Mouse (Mus musculus) kidney, postnatal 25 days (tissue): ENCODE data around the gene Npnt.
A peak's percentile ranks its signal among the peaks of the same experiment; 100 is the strongest.

Source experiments
- DNase-seq, 2 experiments: peaks; one replicate each; pipeline ENCODE4 v3.0.0; 2021; ENCODE audit warnings: mixed read lengths in 2 of 2

Npnt gene

DNA sequence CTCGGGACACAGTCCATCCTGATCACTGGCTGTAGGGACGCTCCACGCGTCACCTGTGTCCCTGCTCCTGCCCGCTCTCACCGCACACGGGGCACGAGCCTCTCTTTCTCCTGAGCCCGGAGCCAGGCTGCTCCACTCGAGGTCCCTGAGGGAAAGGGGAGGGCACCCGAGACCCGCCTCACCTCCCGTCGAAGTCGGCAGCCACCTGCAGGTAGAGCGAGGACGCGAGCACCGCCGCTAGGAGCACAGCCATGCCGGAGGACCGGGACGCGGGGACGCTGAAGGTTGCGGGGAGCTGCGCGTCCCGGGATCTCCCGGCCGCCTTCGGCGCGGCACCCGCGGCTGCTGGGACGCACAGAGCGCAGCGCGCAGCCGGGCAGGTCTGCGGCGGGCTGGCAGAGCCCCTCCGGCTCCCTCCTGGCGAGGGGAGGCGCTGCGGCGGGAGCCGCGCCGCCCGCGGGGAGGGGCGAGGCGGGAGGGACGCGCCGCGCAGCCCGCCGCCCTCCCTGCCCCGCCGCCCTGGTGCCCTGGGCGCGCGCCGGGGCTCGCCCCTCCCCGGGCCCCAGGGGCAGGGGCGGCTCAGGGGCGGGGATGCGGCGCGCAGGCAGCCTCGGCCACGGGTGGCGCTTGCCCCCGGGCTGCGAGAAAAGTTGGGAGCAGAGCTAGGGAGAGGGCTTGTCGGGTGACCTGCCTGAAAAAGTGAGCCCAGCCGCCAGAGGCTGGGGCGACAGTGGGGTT is at the start of gene Npnt:
Gene Npnt (minus strand): TSS at position 501 of the 738 bp plus-strand sequence.
- DNase-seq = peak; percentile 49 to 74

DNA sequence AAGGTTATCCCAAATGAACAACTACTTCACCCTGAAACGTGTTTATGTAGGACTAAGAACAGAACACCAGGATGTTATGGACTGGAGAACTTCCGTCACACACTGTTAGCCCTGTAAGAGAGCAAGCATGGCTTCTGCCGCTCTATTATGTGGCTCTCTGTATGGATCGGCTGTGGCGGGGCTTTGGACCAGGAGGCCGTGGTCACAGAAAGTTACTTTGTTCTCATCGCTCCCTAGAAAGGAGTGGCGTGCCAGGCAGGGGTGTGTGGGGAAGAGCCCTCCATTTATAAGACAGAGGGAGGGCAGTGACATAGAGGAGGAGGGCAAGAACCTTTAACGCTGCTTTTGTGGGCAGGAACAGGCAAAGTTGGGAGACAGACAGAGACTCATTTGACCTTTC is 46.2 kb upstream of the Npnt start:
- no peak for DNase-seq

DNA sequence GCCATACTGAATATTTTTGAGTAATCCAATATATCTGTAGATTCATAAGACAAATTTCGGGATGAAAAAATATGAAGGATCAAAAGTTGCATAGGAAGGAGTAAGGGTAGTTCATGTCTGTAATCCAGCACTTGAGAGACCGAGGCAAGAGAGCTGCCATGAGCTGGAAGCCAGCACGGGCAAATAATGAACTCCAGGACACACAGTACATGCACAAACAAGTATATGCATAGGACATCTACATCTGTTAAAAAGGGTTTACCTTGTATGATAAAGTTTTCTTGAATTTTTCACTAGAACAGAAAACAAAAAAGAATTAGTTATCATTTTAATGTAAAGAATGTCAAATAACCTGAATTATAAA is 45.8 kb upstream of the Npnt start:
- no peak for DNase-seq

DNA sequence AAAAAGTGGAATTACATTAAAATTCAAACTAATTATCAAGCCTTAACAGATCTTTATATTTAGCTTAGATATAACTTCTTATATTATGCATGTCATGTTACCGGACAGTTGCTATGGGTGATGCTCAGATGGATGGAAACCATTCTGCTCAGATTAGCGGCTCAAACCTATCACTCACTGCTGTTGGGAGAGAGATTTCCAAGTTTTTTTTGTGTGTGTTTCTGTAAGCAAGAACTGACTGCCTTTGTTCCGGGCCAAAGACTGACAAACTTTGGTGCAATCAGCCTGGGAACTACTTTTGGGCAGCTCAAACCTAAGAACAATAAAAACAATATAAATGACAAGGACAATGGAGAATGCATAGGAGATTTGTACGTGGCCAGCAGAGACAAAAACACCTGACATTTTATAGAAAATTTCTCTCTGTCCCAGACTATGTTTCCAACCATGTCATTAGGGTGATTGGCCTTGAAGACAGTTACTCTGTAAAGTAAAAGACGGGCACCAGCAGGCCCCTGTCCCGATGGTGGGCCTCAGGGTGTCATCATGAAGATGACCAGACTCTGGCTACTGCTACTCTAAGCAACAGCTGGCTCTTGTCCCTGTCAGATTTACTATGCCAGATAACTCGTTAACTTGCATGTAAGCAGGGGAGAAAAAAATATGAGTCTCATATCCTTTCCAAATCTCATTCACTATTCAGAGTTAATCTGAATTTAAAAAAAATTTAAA is 45.2 kb upstream of the Npnt start:
- peak in 1 of 2 experiments; percentile 29 for DNase-seq

DNA sequence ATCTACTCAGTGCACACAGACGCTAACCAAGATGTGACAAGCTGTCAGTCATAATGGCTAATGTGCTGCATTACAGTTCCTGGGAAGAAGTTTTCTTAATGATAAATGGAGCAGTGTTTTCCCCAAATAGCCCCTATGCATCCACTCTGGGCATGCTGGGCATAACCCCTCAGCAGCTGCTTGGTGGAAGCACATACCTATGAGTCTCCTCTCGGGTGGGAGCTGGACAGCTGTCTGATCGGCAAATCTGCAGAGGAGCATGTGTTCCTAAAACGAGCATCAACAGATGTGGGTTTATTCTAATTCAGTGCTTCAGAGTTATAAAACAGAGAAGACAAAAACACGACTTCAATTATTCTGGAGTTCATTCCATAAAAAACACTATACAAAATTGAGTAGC is 36.1 kb upstream of the Npnt start:
- no peak for DNase-seq

DNA sequence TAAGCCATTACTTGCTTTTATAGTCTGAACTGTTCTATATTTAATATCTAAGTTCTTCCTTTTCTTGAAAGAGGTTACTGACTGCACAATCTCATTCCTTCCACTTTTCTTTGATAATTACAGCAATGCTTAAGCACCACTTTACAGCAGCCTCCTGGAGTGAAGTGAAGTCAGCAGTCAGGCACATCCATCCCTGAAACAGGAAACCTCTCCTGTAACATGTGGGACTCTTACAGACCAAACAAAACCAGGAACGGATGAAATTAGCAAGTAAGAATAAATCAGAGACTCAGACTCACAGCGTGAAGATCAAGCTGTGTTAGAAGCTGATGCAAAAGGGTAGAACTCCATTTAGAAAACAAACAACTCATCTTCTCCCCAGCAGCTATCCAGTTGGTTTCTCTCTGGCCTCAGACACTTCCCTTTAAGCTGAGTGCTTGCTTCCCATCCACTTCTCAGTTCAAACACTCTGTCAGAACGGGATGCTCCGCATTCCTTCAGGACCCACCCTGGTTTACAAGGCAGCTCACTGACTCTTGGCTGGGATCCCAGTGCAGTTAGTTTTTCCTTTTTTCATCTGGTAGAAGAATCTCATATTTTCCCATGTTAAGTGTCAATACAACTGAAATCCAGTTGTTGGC is 33.9 kb upstream of the Npnt start:
- peak in 1 of 2 experiments; percentile 8 for DNase-seq

DNA sequence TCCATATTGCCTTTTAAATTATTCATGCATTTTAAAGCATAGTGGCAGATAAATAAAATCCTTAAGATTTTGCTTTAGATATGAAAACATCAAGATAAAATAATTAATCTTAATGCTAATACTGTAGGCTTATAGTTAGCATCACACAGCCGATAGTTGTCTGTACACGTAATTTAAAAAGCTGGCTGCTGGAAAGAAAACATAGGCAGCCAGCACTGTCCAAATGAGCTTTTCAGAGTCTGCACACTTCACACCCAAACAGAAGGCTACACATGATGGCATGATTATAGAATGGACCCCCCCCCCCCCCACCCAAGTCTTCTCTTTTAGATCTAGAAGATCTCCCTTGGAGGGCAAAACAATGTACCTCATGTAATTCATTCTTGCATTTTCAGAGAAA is 31.9 kb upstream of the Npnt start:
- no peak for DNase-seq

DNA sequence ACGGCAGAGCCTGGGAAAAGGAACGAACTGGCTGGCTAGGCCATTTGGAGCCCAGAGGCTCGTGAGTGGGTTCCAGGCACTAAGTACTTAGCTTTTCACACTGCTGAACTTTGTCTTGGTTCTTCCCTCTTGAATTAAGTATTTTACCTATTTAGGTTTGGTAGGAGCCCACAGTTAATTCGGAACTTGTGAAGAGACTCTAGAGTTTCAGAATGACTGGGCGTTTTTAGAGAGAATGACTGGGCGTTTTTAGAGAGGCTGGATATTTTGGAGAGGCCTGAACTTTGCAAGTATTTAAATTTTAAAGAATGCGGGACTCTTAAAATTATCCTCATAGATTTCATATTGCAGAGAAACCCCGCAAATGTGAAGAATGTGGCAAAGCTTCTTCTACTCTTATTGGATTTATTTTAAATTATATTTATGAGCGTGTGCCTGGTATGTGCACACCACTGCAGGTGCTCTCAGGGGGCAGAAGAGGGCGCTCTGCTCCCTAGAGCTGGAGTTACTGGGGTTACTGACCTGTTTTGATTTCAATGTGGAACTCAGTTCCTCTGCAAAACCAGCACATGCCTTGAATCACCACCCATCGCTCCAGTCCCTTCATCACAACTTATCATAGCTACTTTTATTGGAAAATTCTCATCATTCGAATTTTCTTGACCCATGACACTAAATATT is 29.8 kb upstream of the Npnt start:
- no peak for DNase-seq

DNA sequence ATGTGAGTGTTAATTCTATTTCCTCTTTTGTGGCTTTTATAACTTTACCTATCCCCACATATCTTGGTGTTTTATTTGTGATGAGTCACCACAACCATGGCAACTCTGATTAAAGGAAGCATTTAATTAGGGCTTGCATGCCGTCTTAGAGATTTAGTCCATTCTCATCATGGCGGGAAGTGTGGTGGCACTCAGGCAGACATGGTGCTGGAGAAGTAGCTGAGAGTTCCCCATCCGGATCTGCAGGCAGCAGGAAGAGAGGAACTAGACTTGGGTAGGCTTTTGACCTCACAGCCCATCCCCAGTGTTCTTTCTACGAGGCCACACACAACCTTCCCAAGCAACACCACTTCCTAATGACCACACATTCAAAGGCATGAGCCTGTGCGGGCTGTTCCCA is 16.2 kb upstream of the Npnt start:
- DNase-seq = no peak

DNA sequence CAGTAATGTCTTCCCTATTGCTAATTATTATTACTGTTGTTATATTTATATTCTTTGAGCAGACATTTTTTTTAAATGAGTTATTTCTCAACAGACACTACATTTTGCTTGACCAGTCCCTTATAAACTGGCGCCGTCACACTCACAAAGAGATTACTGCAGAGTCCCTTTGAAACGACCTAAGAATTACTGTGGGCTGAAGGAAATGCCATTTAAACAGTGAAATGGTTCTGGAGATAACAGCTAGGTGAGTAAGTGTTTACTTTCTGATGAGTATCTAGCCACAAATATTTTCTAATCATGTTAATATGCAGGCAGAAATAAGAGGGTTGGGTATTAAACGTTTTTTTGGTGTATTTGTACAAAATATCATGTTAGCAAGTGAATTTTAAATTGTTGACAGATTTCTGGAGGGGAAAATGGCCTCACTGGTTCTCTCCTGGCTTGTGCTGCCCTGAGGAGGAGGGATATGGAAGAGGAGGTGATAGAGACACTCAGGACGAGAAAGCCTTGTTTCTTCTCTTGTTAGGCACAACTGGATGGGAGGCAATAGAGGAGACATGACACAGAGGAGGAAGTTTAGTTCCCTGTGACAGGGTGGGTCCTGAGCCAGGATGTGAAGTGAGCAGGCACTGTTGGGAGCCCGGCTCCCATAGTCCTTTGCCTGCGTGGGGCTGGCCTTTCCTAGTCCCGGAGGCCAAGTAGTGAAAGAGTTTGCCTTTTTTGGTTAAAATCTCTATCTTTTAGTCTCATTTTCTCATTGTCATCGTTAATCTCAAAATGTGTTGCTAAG is 14.8 kb upstream of the Npnt start:
- no peak for DNase-seq

DNA sequence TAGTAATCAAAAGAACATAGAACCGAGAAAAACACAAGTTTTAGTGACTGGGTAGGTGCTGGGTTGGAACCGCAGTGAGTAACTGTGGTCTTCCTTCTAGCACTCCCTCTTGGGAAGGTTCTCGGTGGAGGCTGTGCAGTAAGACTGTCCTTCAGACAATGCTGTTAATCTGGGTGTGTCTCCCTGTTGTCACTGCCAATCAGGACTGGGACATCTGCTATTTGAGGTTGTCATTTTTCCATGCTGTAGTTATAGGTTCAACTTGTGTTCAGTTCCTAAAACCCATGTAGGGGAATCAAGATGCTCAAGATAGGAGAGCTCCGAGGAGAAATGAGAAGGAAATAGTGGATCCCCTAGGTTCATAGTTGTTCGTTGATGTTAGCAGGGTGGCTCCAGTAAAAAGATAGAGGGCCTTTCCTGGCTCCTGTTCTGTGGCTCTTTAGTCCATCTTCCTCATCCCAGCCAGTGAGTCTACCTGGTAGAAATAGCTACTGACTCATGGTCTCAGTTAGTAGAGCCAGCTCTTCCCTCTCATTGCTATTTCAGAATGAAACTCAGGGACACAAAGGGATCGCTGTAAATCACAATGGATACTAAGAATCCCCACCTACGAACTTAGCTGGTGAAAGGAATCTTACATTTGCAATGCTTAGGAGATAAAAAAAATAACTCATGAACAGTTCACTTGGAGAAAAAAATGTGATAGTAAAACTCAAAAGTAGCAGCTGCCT is 12.7 kb upstream of the Npnt start:
- no peak for DNase-seq

DNA sequence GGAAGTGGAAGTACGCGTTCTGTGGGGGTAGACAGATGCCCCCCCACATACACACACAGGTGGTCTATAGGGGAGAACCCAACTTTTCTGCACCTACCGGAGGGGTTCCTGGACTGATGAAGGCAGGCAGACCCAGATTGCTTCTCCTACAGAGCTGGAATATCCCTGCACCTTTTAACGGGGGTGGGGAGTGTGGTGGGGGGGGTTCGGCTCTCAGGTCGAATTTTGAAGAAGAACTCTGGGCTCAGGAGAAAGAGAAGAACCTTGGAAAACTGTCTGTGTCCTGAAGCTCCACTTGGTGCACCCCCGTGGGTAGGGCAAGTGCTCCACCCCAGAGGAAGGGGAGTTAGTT is 414 bp upstream of the Npnt start:
- DNase-seq = no peak

DNA sequence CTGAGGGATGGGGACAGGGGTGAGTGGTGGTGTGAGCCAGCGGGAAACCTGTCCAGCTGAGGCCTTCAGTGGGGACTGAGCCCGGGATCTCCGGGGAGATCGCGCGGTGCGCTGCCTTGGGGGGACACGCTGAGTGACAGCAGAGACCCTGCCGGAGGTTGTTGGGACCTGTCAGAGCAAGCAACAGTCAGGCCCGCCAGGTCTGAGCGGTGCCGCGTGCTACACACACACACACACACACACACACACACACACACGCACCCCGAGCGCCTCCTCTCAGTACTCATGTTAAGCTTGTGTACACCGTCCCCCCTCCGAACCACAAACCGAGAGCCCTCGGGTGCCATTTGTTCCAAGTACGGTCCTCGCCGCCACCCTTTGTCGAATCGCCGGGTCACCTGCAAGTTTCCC is 706 bp downstream of the Npnt start:
- DNase-seq = peak; percentile 55 to 69

DNA sequence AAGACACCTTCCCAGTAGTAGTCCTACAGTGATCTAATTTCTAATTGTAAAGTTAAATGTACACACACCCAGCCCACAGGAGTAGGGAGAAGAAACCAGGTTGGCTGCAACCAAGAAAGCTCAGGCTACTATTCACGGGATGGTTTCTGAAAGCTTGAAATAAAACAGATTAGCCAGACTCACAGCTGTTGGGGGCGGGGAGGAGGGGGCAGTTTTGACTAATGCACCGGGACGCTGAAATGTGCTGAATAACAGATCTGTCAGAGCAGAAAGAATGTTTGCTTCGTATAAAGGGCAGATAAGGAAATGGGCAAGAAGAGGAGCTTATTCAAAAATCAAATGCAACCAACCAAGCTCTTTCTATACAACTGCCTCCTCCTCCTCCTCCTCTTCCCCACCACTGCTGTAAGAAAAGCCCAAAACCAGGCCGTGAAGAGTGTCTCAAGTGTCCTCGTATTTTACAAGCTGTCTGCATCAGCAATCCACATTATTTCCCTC is 1.7 kb downstream of the Npnt start:
- DNase-seq = peak in 1 of 2 experiments; percentile 39

DNA sequence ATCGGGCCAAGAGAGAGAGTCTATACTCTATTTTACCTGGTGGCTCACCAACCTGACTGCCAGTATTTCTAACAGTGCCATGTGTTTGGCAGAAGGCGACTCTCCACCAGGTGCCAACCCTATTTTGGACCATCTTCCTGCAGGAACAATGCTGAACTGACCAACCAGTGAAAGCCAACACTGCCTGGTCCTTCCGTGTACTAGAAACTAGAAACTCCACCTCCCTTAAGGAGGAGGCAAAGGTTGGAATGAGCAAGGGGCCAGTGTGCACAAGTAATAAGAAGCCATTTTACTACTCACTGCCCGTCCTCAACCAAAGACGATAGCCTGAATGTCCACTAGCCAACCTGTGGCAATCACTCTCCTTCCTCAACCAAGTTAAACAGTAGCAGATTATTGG is 4.0 kb downstream of the Npnt start:
- DNase-seq = no peak

DNA sequence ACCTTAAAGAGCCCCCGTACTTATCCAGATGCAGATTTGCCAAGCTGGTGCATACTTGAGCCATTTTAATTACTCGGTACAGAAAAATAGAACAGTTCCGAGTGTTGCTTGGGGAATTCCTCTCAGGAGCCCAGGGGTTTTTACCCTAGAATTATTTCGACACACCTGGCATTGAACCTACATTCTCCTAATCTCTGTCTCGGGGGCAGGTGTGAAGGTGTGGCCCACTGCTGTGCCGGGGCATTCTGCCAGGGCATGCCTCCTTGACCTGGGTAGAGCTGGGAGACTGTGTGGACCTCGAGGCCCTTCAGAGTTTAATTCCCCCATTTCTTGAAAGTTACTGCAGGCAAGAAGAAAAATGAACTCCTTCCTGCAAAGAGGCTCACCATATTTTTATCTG is 4.4 kb downstream of the Npnt start:
- DNase-seq = peak; percentile 44 to 61

DNA sequence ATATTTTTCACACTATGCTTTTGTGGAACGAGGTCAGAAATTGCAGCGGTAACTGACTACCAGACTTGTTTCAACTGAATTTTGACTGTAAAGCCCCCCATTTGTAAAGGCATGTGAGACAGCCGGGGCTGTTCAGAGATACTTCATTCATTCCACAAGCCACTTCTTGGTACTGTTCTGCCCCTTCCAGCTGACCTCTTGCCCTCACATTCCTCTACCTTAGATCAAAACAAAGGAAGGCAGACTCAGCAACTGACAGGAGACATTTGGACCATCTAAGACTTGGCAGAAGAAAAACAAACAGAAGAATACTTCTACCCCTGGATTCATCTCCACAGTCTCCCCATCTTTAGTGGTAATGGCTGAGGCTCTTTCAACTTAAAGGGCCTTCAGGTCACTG is 5.5 kb downstream of the Npnt start:
- peak in 1 of 2 experiments; percentile 48 for DNase-seq

DNA sequence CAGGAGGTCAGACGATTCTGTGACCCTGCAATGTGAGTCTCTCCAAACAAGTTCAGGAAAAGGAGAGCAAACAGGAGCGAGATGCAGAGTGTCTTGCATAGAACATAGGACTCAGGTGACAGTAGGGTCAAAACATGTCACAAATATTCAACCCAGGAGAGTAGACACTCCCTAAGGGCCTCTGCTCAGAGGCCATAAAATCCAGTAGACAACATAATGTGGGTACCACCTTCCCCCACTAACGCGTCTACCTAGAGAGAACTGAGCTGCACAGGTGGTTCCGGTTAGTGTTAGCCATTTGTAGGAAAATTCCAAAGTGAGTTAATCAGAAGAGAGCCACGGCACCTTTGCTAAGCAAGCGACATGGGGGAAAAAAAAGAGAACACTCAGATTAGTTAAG is 5.9 kb downstream of the Npnt start:
- DNase-seq = no peak

DNA sequence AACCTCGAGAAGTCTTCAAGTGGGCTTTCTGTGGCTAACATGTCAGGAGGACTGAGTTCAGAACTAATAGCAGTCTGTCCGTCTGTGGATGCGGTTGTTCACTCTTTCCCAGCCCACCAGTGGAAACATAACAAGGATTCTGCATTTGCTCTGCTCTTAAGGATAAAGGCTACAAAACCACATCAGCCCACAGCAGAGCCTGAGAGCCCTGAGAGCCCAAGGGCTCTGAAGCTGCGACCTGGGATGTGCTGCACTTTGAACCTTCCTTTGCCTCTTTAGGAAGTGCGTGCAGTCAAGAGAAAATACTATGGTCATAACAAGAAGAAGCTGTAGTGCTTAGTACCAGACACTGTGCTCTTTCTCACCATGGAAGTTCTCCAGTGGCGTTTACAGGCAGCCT is 7.3 kb downstream of the Npnt start:
- no peak for DNase-seq

DNA sequence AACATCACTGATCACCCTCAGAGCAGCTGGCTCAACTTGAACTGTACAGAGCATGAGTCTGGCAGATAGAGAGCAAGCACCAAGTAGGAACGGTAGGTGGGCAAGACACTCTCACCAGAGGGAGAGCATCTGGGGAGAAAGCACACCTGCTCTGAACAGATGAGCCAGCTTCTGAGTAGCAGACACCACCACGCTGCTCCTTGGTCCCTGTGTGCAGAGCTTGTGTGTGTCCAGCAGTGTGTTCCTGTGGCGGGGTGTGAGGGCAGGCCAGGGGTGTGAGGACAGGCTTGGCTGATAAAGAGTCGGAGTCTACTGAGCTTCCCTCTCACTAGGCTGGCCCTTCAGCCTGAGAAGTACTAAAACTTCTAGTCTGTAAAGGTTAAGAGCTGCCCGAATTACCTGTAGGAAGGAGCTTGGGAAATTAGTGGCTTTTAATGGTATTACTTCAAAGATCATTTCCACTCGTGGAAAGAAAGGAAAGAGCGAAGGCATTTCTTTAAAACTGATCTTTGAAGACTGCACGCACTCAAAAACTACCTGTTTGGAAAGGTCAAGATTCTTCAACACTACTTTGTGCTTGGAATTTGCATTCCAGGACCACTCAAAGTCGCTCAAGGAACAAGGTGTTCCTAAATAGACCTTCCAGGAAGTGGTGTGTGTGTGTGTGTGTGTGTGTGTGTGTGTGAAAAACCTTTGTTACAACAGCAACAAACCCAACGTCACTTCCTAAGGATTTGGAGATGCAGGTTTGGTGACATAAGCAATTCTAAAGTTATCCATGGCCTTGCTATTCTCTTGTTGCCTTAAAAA is 9.7 kb downstream of the Npnt start:
- DNase-seq = no peak

DNA sequence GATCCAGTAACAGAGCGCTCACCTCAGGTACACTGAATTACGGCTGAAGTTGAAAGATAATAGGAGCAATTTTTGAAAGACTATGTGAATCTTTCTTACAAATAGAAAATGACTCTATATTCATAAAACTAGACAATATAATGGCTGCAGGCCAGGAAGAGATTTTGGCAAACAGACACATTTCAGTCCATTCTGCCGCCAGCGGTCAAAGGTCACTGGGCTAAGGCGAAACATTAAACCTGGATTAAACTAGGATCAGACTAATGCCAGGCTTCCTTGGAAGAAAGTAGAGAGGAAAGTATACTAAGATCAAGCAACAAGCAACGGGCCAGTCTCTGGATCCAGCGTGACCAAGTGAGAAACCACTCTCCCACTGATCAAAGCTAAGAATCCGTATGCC is 11.1 kb downstream of the Npnt start:
- DNase-seq = peak; percentile 83 to 86
